Mouse (Mus musculus): ENCODE results near the gene Pitx3.

DNA sequence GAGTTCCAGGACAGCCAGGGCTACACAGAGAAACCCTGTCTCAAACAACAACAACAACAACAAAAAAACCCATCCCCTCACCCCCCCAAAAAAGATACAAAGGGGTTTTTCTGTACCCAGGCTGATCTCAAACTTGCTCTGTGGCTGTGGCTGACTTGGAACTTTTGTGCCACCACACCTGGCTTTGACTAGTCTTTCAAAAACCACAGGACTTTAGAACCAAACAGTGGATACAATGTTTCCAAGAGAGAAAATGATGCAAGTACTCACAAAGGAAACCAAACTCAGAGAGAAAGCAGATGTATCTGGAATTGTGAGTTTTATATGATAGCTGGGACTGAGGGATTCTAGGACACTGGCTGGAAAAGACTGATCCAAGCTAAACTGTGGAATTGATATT lies 23.5 kb downstream of the Pitx3 start:
- no peak for TF ChIP-seq CTCF (IDR thresholded peaks at IDR 0.05; ENCODE audit: borderline replicate concordance, control insufficient read depth, extremely low read depth, insufficient read depth, low read length, poor library complexity)
- no peak for TF ChIP-seq POLR2A (IDR thresholded peaks at IDR 0.05; ENCODE audit: control insufficient read depth, extremely low read depth, insufficient read depth, low read length, poor library complexity)
